Mouse (Mus musculus): ENCODE data around the gene Tuba3a. TPM values are rescaled to one million over a fixed set of nuclear protein-coding genes. Genes with fewer than 3 reads are reported as not detected.

Gene Tuba3a
- not detected in 2 replicates for polyA plus RNA-seq (2015; fragmentation: Nextera tagmentation; extraction: Ambion mirVana)

GRCm38 (mm10) chr6:125285890-125286289 lies at the start of gene Tuba3a:
TSS of gene Tuba3a (minus strand) at chr6:125286042.
- 89% methylated on average over 22 of the region's 22 CpGs for WGBS (ENCODE audit: insufficient replicate concordance)
- Histone ChIP-seq H3K27me3 (no peaks in the 10 kb centered on the region), H3K27ac (no peak within 1 kb of the TSS), H3K9me3 (replicated peaks) (no peaks in the 10 kb centered on the region), H3K9ac (no peak within 1 kb of the TSS), H3K4me1 (replicated peaks) (no peaks in the 10 kb centered on the region), H3K4me2 (no peak within 1 kb of the TSS), H3K36me3 (no peaks in the 10 kb centered on the region), H3K4me3 (replicated peaks) (no peak within 1 kb of the TSS)
- DNase-seq (no peak), ATAC-seq (ENCODE audit: low read depth) (no peak)

- Histone ChIP-seq H3K4me2 (no peak overlapping the region), H3K27ac (no peak overlapping the region), H3K9ac (no peak overlapping the region), H3K36me3 (no peaks in the 10 kb centered on the region), H3K4me3 (replicated peaks) (no peak overlapping the region), H3K9me3 (replicated peaks) (no peaks in the 10 kb centered on the region), H3K4me1 (replicated peaks) (no peaks in the 10 kb centered on the region; the same call in 1 of the 2 replicates), H3K27me3 (peaks cover 11% of the 10 kb centered on the region)
- 44% methylated on average over 2 of the region's 2 CpGs for WGBS (ENCODE audit: insufficient replicate concordance)
- ATAC-seq (ENCODE audit: low read depth) (no peak), DNase-seq (no peak)
Measured at GRCm38 (mm10) chr6:125334356-125334755, 48.5 kb upstream of the Tuba3a start.

GRCm38 (mm10) chr6:125333112-125333899 lies 47.5 kb upstream of the Tuba3a start:
- ATAC-seq (ENCODE audit: low read depth) (no peak), DNase-seq (no peak)
- Histone ChIP-seq H3K36me3 (no peaks in the 10 kb centered on the region), H3K4me1 (replicated peaks) (no peaks in the 10 kb centered on the region; the same call in 1 of the 2 replicates), H3K27me3 (peaks cover 11% of the 10 kb centered on the region), H3K27ac (no peak overlapping the region), H3K4me2 (no peak overlapping the region), H3K9me3 (replicated peaks) (no peaks in the 10 kb centered on the region), H3K4me3 (replicated peaks) (no peak overlapping the region), H3K9ac (no peak overlapping the region)
- 43% methylated on average over 14 of the region's 14 CpGs for WGBS (ENCODE audit: insufficient replicate concordance)

GRCm38 (mm10) chr6:125330626-125331326 lies 44.9 kb upstream of the Tuba3a start:
- Histone ChIP-seq H3K4me2 (peak overlapping the region; percentile 69), H3K27ac (no peak overlapping the region), H3K27me3 (peaks cover 11% of the 10 kb centered on the region), H3K9me3 (replicated peaks) (no peaks in the 10 kb centered on the region), H3K4me3 (replicated peaks) (peak overlapping the region; percentile 56), H3K4me1 (replicated peaks) (no peaks in the 10 kb centered on the region; the same call in 1 of the 2 replicates), H3K36me3 (no peaks in the 10 kb centered on the region), H3K9ac (peak overlapping the region; percentile 39; the same call in 1 of the 2 replicates)
- 1% methylated on average over 39 of the region's 39 CpGs for WGBS (ENCODE audit: insufficient replicate concordance)
- peak; percentile 64 for DNase-seq
- ATAC-seq (ENCODE audit: low read depth), result peak; percentile 72

- WGBS (ENCODE audit: insufficient replicate concordance), result 59% methylated on average over 5 of the region's 5 CpGs
- no peak overlapping the region for H3K27ac ChIP-seq
- ATAC-seq (ENCODE audit: low read depth), result no peak
- DNase-seq, result no peak
- H3K4me1 ChIP-seq (replicated peaks), result peaks cover 3% of the 10 kb centered on the region; the same call in 1 of the 2 replicates
- no peaks in the 10 kb centered on the region for H3K36me3 ChIP-seq
- H3K27me3 ChIP-seq, result peaks cover 11% of the 10 kb centered on the region
- H3K9ac ChIP-seq, result no peak overlapping the region
- no peak overlapping the region for H3K4me2 ChIP-seq
- H3K9me3 ChIP-seq (replicated peaks), result no peaks in the 10 kb centered on the region
- H3K4me3 ChIP-seq (replicated peaks), result no peak overlapping the region
Measured at GRCm38 (mm10) chr6:125328243-125328642, 42.4 kb upstream of the Tuba3a start.

GRCm38 (mm10) chr6:125325337-125325736 lies 39.5 kb upstream of the Tuba3a start:
- no peak overlapping the region for H3K27ac ChIP-seq
- peak; percentile 43; the same call in 1 of the 2 replicates for ATAC-seq (ENCODE audit: low read depth)
- H3K27me3 ChIP-seq, result peaks cover 35% of the 10 kb centered on the region

GRCm38 (mm10) chr6:125323547-125323946 lies 37.7 kb upstream of the Tuba3a start:
- ATAC-seq (ENCODE audit: low read depth), result no peak
- no peaks in the 10 kb centered on the region for H3K9me3 ChIP-seq (replicated peaks)

More at GRCm38 (mm10) chr6:125325337-125325736, 39.5 kb upstream of the Tuba3a start:
- H3K9me3 ChIP-seq (replicated peaks), result no peaks in the 10 kb centered on the region
- no peak overlapping the region for H3K4me2 ChIP-seq
- no peak for DNase-seq
- H3K4me1 ChIP-seq (replicated peaks), result peaks cover 15% of the 10 kb centered on the region
- WGBS (ENCODE audit: insufficient replicate concordance), result 38% methylated on average over 6 of the region's 6 CpGs
- H3K36me3 ChIP-seq, result no peaks in the 10 kb centered on the region
- H3K4me3 ChIP-seq (replicated peaks), result no peak overlapping the region
- H3K9ac ChIP-seq, result no peak overlapping the region

GRCm38 (mm10) chr6:125322794-125323193 lies 37.0 kb upstream of the Tuba3a start:
- Histone ChIP-seq H3K9ac (no peak overlapping the region), H3K36me3 (no peaks in the 10 kb centered on the region), H3K4me3 (replicated peaks) (no peak overlapping the region), H3K27ac (no peak overlapping the region), H3K9me3 (replicated peaks) (no peaks in the 10 kb centered on the region), H3K4me2 (no peak overlapping the region), H3K4me1 (replicated peaks) (peaks cover 15% of the 10 kb centered on the region), H3K27me3 (peaks cover 33% of the 10 kb centered on the region)
- DNase-seq (no peak), ATAC-seq (ENCODE audit: low read depth) (no peak)
- WGBS (ENCODE audit: insufficient replicate concordance), result 57% methylated on average over 13 of the region's 13 CpGs

More at GRCm38 (mm10) chr6:125323547-125323946, 37.7 kb upstream of the Tuba3a start:
- Histone ChIP-seq H3K4me1 (replicated peaks) (peaks cover 15% of the 10 kb centered on the region), H3K36me3 (no peaks in the 10 kb centered on the region), H3K4me2 (no peak overlapping the region), H3K27ac (no peak overlapping the region), H3K9ac (no peak overlapping the region), H3K27me3 (peaks cover 33% of the 10 kb centered on the region), H3K4me3 (replicated peaks) (no peak overlapping the region)
- DNase-seq, result no peak
- 47% methylated on average over 6 of the region's 6 CpGs for WGBS (ENCODE audit: insufficient replicate concordance)

GRCm38 (mm10) chr6:125321114-125321855 lies 35.4 kb upstream of the Tuba3a start:
- Histone ChIP-seq H3K9ac (no peak overlapping the region), H3K4me2 (0 out of 2 replicates have a peak overlapping the region, but pooled peaks have one; percentile 12), H3K27me3 (peaks cover 33% of the 10 kb centered on the region), H3K4me3 (replicated peaks) (no peak overlapping the region), H3K4me1 (replicated peaks) (peaks cover 15% of the 10 kb centered on the region), H3K9me3 (replicated peaks) (no peaks in the 10 kb centered on the region), H3K27ac (no peak overlapping the region), H3K36me3 (no peaks in the 10 kb centered on the region)
- no peak for ATAC-seq (ENCODE audit: low read depth)
- no peak for DNase-seq
- WGBS (ENCODE audit: insufficient replicate concordance), result 11% methylated on average over 26 of the region's 26 CpGs

- WGBS (ENCODE audit: insufficient replicate concordance), result 68% methylated on average over 1 of the region's 1 CpGs
- Histone ChIP-seq H3K36me3 (no peaks in the 10 kb centered on the region), H3K4me1 (replicated peaks) (peaks cover 13% of the 10 kb centered on the region), H3K4me2 (0 out of 2 replicates have a peak within 1 kb of the TSS, but pooled peaks have one; percentile 12), H3K27ac (no peak within 1 kb of the TSS), H3K9ac (no peak within 1 kb of the TSS), H3K27me3 (peaks cover 33% of the 10 kb centered on the region), H3K9me3 (replicated peaks) (no peaks in the 10 kb centered on the region), H3K4me3 (replicated peaks) (no peak within 1 kb of the TSS)
- DNase-seq (no peak), ATAC-seq (ENCODE audit: low read depth) (no peak)
Measured at GRCm38 (mm10) chr6:125320323-125320722, 34.5 kb upstream of the Tuba3a start, which contains the start of gene Scnn1a. TSS of gene Scnn1a (plus strand) at chr6:125320659.

- peaks cover 33% of the 10 kb centered on the region for H3K27me3 ChIP-seq
- H3K27ac ChIP-seq, result no peak overlapping the region
- no peaks in the 10 kb centered on the region for H3K9me3 ChIP-seq (replicated peaks)
- no peak for DNase-seq
- no peak overlapping the region for H3K4me3 ChIP-seq (replicated peaks)
- no peaks in the 10 kb centered on the region for H3K36me3 ChIP-seq
- ATAC-seq (ENCODE audit: low read depth), result no peak
- H3K4me2 ChIP-seq, result no peak overlapping the region
- H3K9ac ChIP-seq, result no peak overlapping the region
- peaks cover 12% of the 10 kb centered on the region for H3K4me1 ChIP-seq (replicated peaks)
Measured at GRCm38 (mm10) chr6:125319919-125320296, 34.1 kb upstream of the Tuba3a start.
